Mouse (Mus musculus) liver, embryonic 14.5 days (tissue): Measurements from ENCODE around the gene Erbb4. TPM values are rescaled to one million over a fixed set of nuclear protein-coding genes. Genes with fewer than 3 reads are reported as not detected.

ENCODE experiments used
- ATAC-seq: fragments of 200-750 bp; cut with Nextera tagmentation; 2 replicates; pipeline ENCODE4 v1.8.0; 2017; ENCODE audit warnings: moderate number of reproducible peaks, mild to moderate bottlenecking, moderate library complexity; ENCODE audit not compliant: insufficient read depth
- DNase-seq, 3 experiments: peaks; one replicate each; pipeline ENCODE4 v3.0.0-alpha.2; 2012 to 2013; ENCODE audit warnings: low read depth in 3 of 3, low spot score in 3 of 3
- H3K27ac ChIP-seq: fragments of 300-500 bp; sonication (generic); 2 replicates; pipeline ENCODE4 v1.5.1; 2014; ENCODE audit warnings: moderate library complexity, mild to moderate bottlenecking, control low read depth, inconsistent platforms
- H3K27me3 ChIP-seq: fragments of 300-500 bp; sonication (generic); 2 replicates; pipeline ENCODE4 v1.6.1; 2014; ENCODE audit warnings: mild to moderate bottlenecking, low read length, moderate library complexity; ENCODE audit not compliant: control insufficient read depth, insufficient read depth
- H3K36me3 ChIP-seq: fragments of 300-500 bp; sonication (generic); replicated peaks from 2 replicates; pipeline ENCODE4 v1.6.1; 2014; ENCODE audit warnings: low read depth; ENCODE audit not compliant: control insufficient read depth, insufficient read depth
- H3K4me1 ChIP-seq, 2 experiments: fragments of 200-500 bp in 1 of 2; fragments of 300-500 bp in 1 of 2; sonication (generic) in 1 of 2; replicated peaks; 2 replicates each; pipeline ENCODE4 v1.6.1; 2012 to 2014; ENCODE audit warnings: antibody characterized with exemption in 1 of 2, inconsistent platforms in 1 of 2, low read length in 1 of 2; ENCODE audit not compliant: control insufficient read depth in 2 of 2, insufficient read depth in 2 of 2
- H3K4me2 ChIP-seq: fragments of 300-500 bp; sonication (generic); 2 replicates; pipeline ENCODE4 v1.6.1; 2014; ENCODE audit warnings: low read depth, mild to moderate bottlenecking, control low read depth, moderate library complexity
- H3K4me3 ChIP-seq, 2 experiments: fragments of 200-500 bp in 1 of 2; fragments of 300-500 bp in 1 of 2; sonication (generic) in 1 of 2; 2 replicates each; pipeline ENCODE4 v1.5.1; 2012 to 2014; ENCODE audit warnings: low read depth in 2 of 2, low read length in 2 of 2, mild to moderate bottlenecking in 2 of 2, control low read depth in 1 of 2, inconsistent platforms in 1 of 2, moderate library complexity in 1 of 2; ENCODE audit not compliant: insufficient read depth in 1 of 2
- H3K9ac ChIP-seq: fragments of 300-500 bp; sonication (generic); replicated peaks from 2 replicates; pipeline ENCODE4 v1.6.1; 2014; ENCODE audit warnings: mild to moderate bottlenecking, control low read depth, moderate library complexity
- H3K9me3 ChIP-seq: fragments of 300-500 bp; sonication (generic); 2 replicates; pipeline ENCODE4 v1.6.1; 2016; ENCODE audit warnings: low read length, mixed read lengths; ENCODE audit not compliant: control insufficient read depth
- CTCF ChIP-seq: IDR thresholded peaks from 2 replicates; pipeline ENCODE4 v1.5.1; 2016; ENCODE audit warnings: antibody characterized with exemption, low read depth, control low read depth
- EP300 ChIP-seq: IDR thresholded peaks from 2 replicates; pipeline ENCODE4 v1.6.1; 2016; ENCODE audit warnings: antibody characterized with exemption, low read depth
- WGBS: fragments of 180-500 bp; shearing (Covaris S2); extraction: QIAGEN DNeasy Blood & Tissue Kit; methylation state at CpG from one replicate; pipeline ENCODE4 v1.1.7; 2014; ENCODE audit not compliant: insufficient replicate concordance; 5-methylcytosine and 5-hydroxymethylcytosine counted together
- polyA plus RNA-seq, 2 experiments: library from polyadenylated mRNA; depleted of rRNA in 1 of 2; stranded (reverse) in 1 of 2; unstranded in 1 of 2; fragments of >200 nt; fragmentation: Nextera tagmentation in 1 of 2; extraction: Ambion mirVana in 1 of 2; gene quantifications; 2 replicates each; pipeline versions ENCODE4 v1.2.1 to v1.2.3; 2012 to 2014

The Erbb4 gene
- polyA plus RNA-seq, 2 experiments: under 0.01 TPM; not detected in 1

DNA sequence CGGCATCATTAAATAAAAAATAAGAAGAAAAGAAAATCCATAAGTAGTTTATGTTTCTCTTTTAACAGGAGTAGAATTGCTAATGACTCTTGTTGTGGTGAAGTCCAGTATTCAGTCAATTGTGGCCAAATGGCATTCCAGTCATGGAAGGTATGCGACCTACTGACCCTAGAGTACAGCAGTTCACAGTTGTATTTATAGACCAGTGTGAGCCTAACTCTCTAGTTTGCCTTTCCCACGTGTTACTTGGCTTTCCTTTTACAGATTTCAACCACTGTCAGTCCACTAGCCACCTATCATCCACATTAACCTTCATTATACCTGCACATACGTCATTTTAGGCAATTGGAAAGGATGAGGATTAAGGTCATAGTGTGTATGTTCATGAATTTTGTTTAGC lies 606.3 kb downstream of the Erbb4 start:
- no peaks in the 10 kb centered on the region for H3K4me1 ChIP-seq
- H3K27me3 ChIP-seq: no peaks in the 10 kb centered on the region
- ATAC-seq (0 out of 2 replicates have a peak, but pooled peaks have one; percentile 28), DNase-seq (peak in 2 of 3 experiments; percentile 6 to 7)
- no peak overlapping the region for H3K4me2 ChIP-seq
- TF ChIP-seq EP300: no peak
- TF ChIP-seq CTCF: no peak
- H3K4me3 ChIP-seq: no peak overlapping the region
- H3K36me3 ChIP-seq: no peaks in the 10 kb centered on the region
- no peak overlapping the region for H3K27ac ChIP-seq
- 31% methylated on average over 4 of the region's 4 CpGs for WGBS
- H3K9ac ChIP-seq: no peak overlapping the region
- no peaks in the 10 kb centered on the region for H3K9me3 ChIP-seq

DNA sequence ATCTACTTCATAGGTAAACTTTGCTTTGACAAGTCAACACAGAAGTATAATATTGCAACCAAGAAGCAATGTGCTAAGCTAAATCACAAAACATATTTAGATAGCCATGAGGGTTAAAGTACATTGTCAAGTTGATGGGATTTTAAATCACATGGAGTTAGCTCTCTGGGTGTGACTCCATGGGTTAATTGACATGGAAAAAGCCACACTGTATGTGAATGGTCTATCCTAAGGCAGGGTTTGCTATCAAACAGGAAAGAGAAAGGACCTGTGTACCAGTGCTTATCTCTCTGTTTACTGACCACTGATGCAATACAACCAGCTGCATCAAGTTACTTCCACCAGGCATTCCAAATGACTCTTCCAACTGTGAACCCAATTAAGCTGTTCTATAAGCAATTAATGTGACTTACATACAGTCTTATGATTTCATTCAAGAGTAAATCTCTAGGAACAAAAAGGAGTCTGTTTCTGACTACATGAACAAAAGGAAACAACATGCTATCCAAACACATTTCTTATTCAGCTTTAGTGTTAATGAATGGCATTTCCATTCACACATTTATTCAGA lies 641.4 kb downstream of the Erbb4 start:
- DNase-seq (no peak), ATAC-seq (no peak)
- no peaks in the 10 kb centered on the region for H3K36me3 ChIP-seq
- no peak overlapping the region for H3K9ac ChIP-seq
- H3K27ac ChIP-seq: no peak overlapping the region
- no peak overlapping the region for H3K4me3 ChIP-seq
- H3K4me2 ChIP-seq: no peak overlapping the region
- no peaks in the 10 kb centered on the region for H3K4me1 ChIP-seq
- no peaks in the 10 kb centered on the region for H3K27me3 ChIP-seq
- TF ChIP-seq EP300 (no peak), CTCF (no peak)
- no peaks in the 10 kb centered on the region for H3K9me3 ChIP-seq

DNA sequence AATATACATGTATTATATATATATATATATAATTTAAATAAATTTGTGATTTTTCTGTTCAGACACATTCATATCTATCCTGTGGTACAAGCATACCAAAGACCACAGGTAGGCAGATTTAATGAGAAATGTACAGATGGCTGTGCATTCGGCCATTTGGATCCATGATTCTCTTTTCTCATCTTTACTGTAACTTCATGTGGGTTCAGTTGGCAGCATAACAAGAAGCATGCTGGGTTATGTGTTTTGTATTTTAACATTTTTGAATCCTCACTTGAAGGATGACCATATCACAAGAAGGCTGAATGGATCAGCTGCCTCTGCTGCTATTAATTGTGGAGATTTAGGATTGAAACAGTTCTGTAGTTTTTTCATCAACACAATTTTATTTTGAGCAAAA lies 656.6 kb downstream of the Erbb4 start:
- Histone ChIP-seq H3K9me3 (no peaks in the 10 kb centered on the region), H3K36me3 (no peaks in the 10 kb centered on the region), H3K4me1 (no peaks in the 10 kb centered on the region), H3K27ac (no peak overlapping the region), H3K27me3 (no peaks in the 10 kb centered on the region), H3K4me3 (no peak overlapping the region), H3K4me2 (no peak overlapping the region), H3K9ac (no peak overlapping the region)
- 63% methylated on average over 1 of the region's 1 CpGs for WGBS
- TF ChIP-seq CTCF (no peak), EP300 (no peak)
- no peak for ATAC-seq
- no peak for DNase-seq

DNA sequence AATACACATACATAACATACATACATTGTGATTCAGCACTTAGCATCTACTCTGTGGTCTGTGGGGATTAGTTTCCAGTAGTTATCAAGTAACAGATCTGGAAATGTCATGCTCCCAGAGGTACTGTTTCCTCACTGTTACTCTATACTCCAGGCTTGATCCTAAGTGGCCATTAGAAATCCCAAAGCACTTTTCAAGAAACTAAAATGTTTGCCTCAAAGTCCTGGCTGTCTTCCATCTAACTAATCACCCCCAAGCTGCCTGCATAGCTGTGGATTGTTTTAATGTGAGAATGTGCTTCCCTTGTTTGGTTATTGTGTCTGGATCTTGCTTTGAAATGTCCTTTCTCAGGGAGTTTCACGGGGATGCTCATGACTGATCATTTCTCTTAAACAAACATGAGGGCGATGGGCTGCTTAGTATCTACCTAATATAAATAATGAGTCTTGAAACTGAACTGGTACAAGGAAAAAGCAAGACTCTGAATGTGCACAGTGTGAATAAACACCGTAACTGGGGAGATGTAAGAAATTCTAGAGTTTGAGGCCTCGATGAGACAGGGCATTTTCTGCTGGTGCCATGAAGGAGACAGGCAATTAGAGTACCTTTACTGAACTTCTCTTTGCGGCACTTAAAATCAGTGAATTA lies 683.4 kb downstream of the Erbb4 start:
- Histone ChIP-seq H3K9me3 (no peaks in the 10 kb centered on the region), H3K36me3 (no peaks in the 10 kb centered on the region), H3K4me2 (no peak overlapping the region), H3K27me3 (no peaks in the 10 kb centered on the region), H3K9ac (no peak overlapping the region), H3K4me3 (no peak overlapping the region), H3K4me1 (no peaks in the 10 kb centered on the region), H3K27ac (no peak overlapping the region)
- no peak for TF ChIP-seq EP300
- no peak for TF ChIP-seq CTCF
- ATAC-seq (no peak), DNase-seq (no peak)
- WGBS: 59% methylated on average over 5 of the region's 5 CpGs

DNA sequence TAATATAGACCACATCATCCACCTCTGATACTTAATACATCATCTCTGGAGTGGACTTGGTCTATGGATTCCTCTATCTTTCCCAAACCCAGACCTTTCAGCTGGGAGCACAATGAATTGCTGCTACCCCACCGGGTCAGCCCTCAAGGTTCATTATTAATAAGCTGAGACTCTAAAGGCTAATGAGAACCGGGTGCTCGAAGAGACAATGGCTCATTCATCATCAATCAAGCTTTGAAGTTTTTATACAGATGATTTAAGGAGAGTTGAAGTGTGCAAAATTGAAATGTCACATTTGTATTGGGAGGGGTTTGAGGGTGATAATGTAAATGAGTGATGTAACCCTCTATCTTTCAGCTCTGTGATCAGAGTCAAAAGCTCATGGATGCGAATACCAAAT lies 706.7 kb downstream of the Erbb4 start:
- ATAC-seq: no peak
- Histone ChIP-seq H3K36me3 (no peaks in the 10 kb centered on the region), H3K27me3 (no peaks in the 10 kb centered on the region), H3K9me3 (no peaks in the 10 kb centered on the region), H3K4me1 (no peaks in the 10 kb centered on the region), H3K9ac (no peak overlapping the region), H3K4me3 (no peak overlapping the region), H3K27ac (no peak overlapping the region), H3K4me2 (no peak overlapping the region)
- no peak for DNase-seq
- WGBS: 61% methylated on average over 4 of the region's 4 CpGs
- no peak for TF ChIP-seq CTCF
- TF ChIP-seq EP300: no peak
